Mouse (Mus musculus) retina, postnatal 1 day (tissue): Measurements from ENCODE around the gene 1810037I17Rik.

ENCODE experiments used
- DNase-seq: peaks from one replicate; pipeline ENCODE4 v3.0.0-alpha.2; 2012

Gene 1810037I17Rik

GRCm38 (mm10) chr3:122924009-122924914, at the start of gene 1810037I17Rik:
Gene 1810037I17Rik (plus strand): TSS chr3:122924203.
- DNase-seq, result peak; percentile 97

GRCm38 (mm10) chr3:122876870-122877269, 47.1 kb upstream of the 1810037I17Rik start:
- no peak for DNase-seq

GRCm38 (mm10) chr3:122877543-122877942, 46.5 kb upstream of the 1810037I17Rik start:
- DNase-seq, result no peak

GRCm38 (mm10) chr3:122878705-122879315, 45.2 kb upstream of the 1810037I17Rik start:
- no peak for DNase-seq

- no peak for DNase-seq
Measured at GRCm38 (mm10) chr3:122887505-122888301, 36.3 kb upstream of the 1810037I17Rik start.

- no peak for DNase-seq
Measured at GRCm38 (mm10) chr3:122888371-122888819, 35.6 kb upstream of the 1810037I17Rik start.

- no peak for DNase-seq
Measured at GRCm38 (mm10) chr3:122894772-122895171, 29.2 kb upstream of the 1810037I17Rik start, which contains the start of gene Fabp2. Gene Fabp2 (plus strand): TSS chr3:122895072.

GRCm38 (mm10) chr3:122895189-122895731, 28.7 kb upstream of the 1810037I17Rik start:
- DNase-seq, result no peak

GRCm38 (mm10) chr3:122898254-122898653, 25.7 kb upstream of the 1810037I17Rik start:
- DNase-seq, result no peak

GRCm38 (mm10) chr3:122903746-122904433, 20.1 kb upstream of the 1810037I17Rik start:
- DNase-seq, result peak; percentile 82

- DNase-seq, result no peak
Measured at GRCm38 (mm10) chr3:122907841-122908240, 16.2 kb upstream of the 1810037I17Rik start.

- DNase-seq, result no peak
Measured at GRCm38 (mm10) chr3:122915493-122915892, 8.5 kb upstream of the 1810037I17Rik start.

- DNase-seq, result no peak
Measured at GRCm38 (mm10) chr3:122916191-122916680, 7.8 kb upstream of the 1810037I17Rik start.

GRCm38 (mm10) chr3:122918672-122919071, 5.3 kb upstream of the 1810037I17Rik start:
- DNase-seq, result no peak

GRCm38 (mm10) chr3:122919260-122919659, 4.7 kb upstream of the 1810037I17Rik start, which contains the start of gene Gm10959:
Gene Gm10959 (minus strand): TSS chr3:122919360.
- DNase-seq, result no peak

GRCm38 (mm10) chr3:122920572-122921435, 3.2 kb upstream of the 1810037I17Rik start:
- DNase-seq, result no peak

GRCm38 (mm10) chr3:122921676-122922527, 2.1 kb upstream of the 1810037I17Rik start:
- DNase-seq, result no peak

GRCm38 (mm10) chr3:122923147-122923546, 856 bp upstream of the 1810037I17Rik start:
- DNase-seq, result no peak

- no peak for DNase-seq
Measured at GRCm38 (mm10) chr3:122929723-122930122, 5.7 kb downstream of the 1810037I17Rik start.

GRCm38 (mm10) chr3:122932466-122932865, 8.5 kb downstream of the 1810037I17Rik start:
- no peak for DNase-seq
